Mouse (Mus musculus) neural tube, embryonic 15.5 days (tissue): ENCODE measurements around the gene Snd1. TPM values are rescaled to one million over a fixed set of nuclear protein-coding genes. Genes with fewer than 3 reads are reported as not detected.

Experiments
- ATAC-seq: fragments of 200-750 bp; cut with Nextera tagmentation; 2 replicates; pipeline ENCODE4 v1.8.0; 2017; ENCODE audit warnings: mild to moderate bottlenecking, moderate TSS enrichment, moderate library complexity; ENCODE audit not compliant: low FRiP score
- H3K27ac ChIP-seq: fragments of 300-500 bp; sonication (generic); replicated peaks from 2 replicates; pipeline ENCODE4 v1.5.1; 2015; ENCODE audit warnings: mild to moderate bottlenecking, inconsistent platforms
- H3K27me3 ChIP-seq: fragments of 300-500 bp; sonication (generic); replicated peaks from 2 replicates; pipeline ENCODE4 v1.6.1; 2015; ENCODE audit warnings: inconsistent platforms
- H3K36me3 ChIP-seq: fragments of 300-500 bp; sonication (generic); 2 replicates; pipeline ENCODE4 v1.6.1; 2015; ENCODE audit warnings: inconsistent platforms
- H3K4me1 ChIP-seq: fragments of 300-500 bp; sonication (generic); 2 replicates; pipeline ENCODE4 v1.6.1; 2015; ENCODE audit warnings: inconsistent platforms
- H3K4me2 ChIP-seq: fragments of 300-500 bp; sonication (generic); 2 replicates; pipeline ENCODE4 v1.6.1; 2015; ENCODE audit warnings: inconsistent platforms, mild to moderate bottlenecking, moderate library complexity
- H3K4me3 ChIP-seq: fragments of 300-500 bp; sonication (generic); replicated peaks from 2 replicates; pipeline ENCODE4 v1.5.1; 2015; ENCODE audit warnings: mild to moderate bottlenecking, inconsistent platforms
- H3K9ac ChIP-seq: fragments of 300-500 bp; sonication (generic); replicated peaks from 2 replicates; pipeline ENCODE4 v1.6.1; 2015; ENCODE audit warnings: mild to moderate bottlenecking, inconsistent platforms
- H3K9me3 ChIP-seq: fragments of 300-500 bp; sonication (generic); replicated peaks from 2 replicates; pipeline ENCODE4 v1.6.1; 2016; ENCODE audit warnings: inconsistent platforms
- WGBS: fragments of 180-500 bp; shearing (Covaris S2); methylation state at CpG from one replicate; pipeline ENCODE4 v1.1.7; 2015; ENCODE audit warnings: mixed read lengths; 5-methylcytosine and 5-hydroxymethylcytosine counted together
- polyA plus RNA-seq: library from polyadenylated mRNA; unstranded; fragments of >200 nt; fragmentation: Nextera tagmentation; extraction: Ambion mirVana; gene quantifications from 2 replicates; pipeline ENCODE4 v1.2.1, GENCODE M21; 2015

The Snd1 gene
- polyA plus RNA-seq, 1 experiment from 2014 or later = 71.1 TPM

GRCm38 (mm10) chr6:28550255-28551004 lies 75.5 kb downstream of the Snd1 start:
- 64% methylated on average over 7 of the region's 7 CpGs for WGBS

DNA sequence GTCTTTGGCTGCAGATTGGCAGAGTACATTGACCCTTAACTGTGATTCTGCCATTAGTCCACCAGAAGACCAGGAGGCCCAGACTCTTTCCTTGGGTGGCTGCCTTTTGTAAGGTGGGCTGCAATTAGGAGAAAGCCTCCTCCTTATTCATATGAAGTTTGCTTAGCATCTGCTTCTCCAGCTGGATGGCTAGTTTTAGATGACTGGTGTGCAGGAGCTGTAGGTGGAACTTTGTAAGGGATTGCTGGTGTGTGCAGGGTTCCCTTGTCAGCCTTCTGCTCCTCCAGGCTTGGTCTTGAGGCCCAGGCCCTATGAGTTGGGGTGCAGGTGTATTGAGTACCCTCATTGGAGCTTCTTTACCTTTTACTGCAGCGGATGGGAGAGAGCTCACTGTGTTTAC lies 79.5 kb downstream of the Snd1 start:
- WGBS = 93% methylated on average over 1 of the region's 1 CpGs
- ATAC-seq = no peak
- no peaks in the 10 kb centered on the region for H3K9me3 ChIP-seq

More at GRCm38 (mm10) chr6:28550255-28551004, 75.5 kb downstream of the Snd1 start:
- Histone ChIP-seq H3K27ac (no peak overlapping the region), H3K4me1 (peaks cover 16% of the 10 kb centered on the region), H3K9ac (no peak overlapping the region), H3K4me2 (no peak overlapping the region), H3K27me3 (no peaks in the 10 kb centered on the region), H3K36me3 (peaks cover 13% of the 10 kb centered on the region; the same call in 1 of the 2 replicates), H3K9me3 (no peaks in the 10 kb centered on the region), H3K4me3 (no peak overlapping the region)
- ATAC-seq = no peak

DNA sequence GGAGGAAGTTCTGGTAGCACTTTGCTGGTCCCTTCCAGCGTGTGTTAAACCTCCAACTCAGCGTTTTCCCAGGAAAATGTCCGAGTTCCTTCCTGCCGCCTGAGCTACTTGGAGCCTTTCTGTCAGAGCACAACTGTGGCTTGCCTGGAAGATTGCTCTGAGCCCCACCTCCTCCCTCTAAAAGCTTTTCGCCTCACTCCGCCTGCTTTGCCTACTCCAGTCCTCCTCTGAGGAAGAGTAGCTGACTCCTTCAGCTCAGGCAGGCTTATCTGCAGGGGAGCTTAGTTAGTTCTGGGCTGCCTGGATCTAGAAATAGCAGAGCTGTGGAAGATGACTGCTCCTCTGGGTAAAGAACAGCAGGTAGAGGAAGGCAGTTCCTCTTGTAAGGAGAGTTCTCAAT lies 80.1 kb downstream of the Snd1 start:
- no peaks in the 10 kb centered on the region for H3K36me3 ChIP-seq
- H3K27me3 ChIP-seq = no peaks in the 10 kb centered on the region
- peaks cover 26% of the 10 kb centered on the region for H3K4me1 ChIP-seq
- WGBS = 56% methylated on average over 6 of the region's 6 CpGs
- H3K4me3 ChIP-seq = no peak overlapping the region
- ATAC-seq = no peak
- no peaks in the 10 kb centered on the region for H3K9me3 ChIP-seq
- H3K27ac ChIP-seq = no peak overlapping the region
- H3K9ac ChIP-seq = no peak overlapping the region
- no peak overlapping the region for H3K4me2 ChIP-seq

More for the DNA sequence above, 79.5 kb downstream of the Snd1 start:
- Histone ChIP-seq H3K4me2 (no peak overlapping the region), H3K4me3 (no peak overlapping the region), H3K27me3 (no peaks in the 10 kb centered on the region), H3K4me1 (peaks cover 25% of the 10 kb centered on the region), H3K36me3 (no peaks in the 10 kb centered on the region), H3K27ac (no peak overlapping the region), H3K9ac (no peak overlapping the region)

DNA sequence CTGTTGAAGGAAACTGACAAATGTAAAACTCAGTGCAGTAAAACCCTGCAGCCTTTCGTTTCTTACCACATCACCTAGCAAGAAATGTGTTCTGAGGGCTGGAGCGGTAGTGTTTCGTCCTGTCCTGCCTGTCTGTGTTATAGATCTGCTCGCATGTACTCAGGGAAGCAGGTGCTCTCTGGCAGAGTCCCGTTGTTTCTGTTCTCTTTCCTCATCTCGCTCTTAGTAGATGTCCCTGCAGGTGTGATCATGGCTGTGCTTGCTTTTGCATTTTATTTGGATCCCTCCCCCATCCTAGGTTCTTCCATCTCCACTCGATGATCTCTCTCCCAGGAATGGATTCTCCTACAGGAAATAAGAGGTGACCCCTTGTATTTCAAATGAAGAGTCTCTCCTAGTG lies 80.5 kb downstream of the Snd1 start:
- ATAC-seq = no peak
- Histone ChIP-seq H3K9ac (no peak overlapping the region), H3K4me1 (peaks cover 28% of the 10 kb centered on the region), H3K36me3 (no peaks in the 10 kb centered on the region), H3K27me3 (no peaks in the 10 kb centered on the region), H3K4me2 (no peak overlapping the region), H3K9me3 (no peaks in the 10 kb centered on the region), H3K4me3 (no peak overlapping the region), H3K27ac (no peak overlapping the region)
- WGBS = 79% methylated on average over 7 of the region's 7 CpGs

DNA sequence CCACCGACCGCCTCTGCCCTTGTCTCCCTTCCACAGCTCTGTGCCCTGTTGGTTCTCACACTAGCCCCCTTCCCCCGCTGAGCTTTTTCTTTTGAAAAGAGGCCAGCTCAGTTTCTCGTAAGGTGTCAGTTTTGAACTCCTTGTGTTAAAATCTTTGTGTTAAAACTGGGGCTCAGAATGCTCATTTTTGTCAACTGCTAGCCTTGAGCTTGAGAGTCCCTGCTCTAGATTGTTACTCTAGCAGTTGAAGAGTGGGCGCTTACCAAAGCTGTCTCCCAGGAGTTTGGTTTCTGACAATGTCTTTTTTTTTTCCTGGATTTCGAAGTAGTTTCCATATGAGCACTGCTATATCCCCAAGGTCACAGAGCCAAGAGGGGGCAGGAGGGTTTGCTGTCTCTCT lies 82.8 kb downstream of the Snd1 start:
- no peak overlapping the region for H3K4me3 ChIP-seq
- ATAC-seq = no peak
- H3K4me1 ChIP-seq = peaks cover 33% of the 10 kb centered on the region
- no peaks in the 10 kb centered on the region for H3K36me3 ChIP-seq
- no peak overlapping the region for H3K27ac ChIP-seq
- no peaks in the 10 kb centered on the region for H3K9me3 ChIP-seq
- H3K27me3 ChIP-seq = no peaks in the 10 kb centered on the region
- H3K9ac ChIP-seq = no peak overlapping the region
- H3K4me2 ChIP-seq = no peak overlapping the region
- 49% methylated on average over 6 of the region's 6 CpGs for WGBS

DNA sequence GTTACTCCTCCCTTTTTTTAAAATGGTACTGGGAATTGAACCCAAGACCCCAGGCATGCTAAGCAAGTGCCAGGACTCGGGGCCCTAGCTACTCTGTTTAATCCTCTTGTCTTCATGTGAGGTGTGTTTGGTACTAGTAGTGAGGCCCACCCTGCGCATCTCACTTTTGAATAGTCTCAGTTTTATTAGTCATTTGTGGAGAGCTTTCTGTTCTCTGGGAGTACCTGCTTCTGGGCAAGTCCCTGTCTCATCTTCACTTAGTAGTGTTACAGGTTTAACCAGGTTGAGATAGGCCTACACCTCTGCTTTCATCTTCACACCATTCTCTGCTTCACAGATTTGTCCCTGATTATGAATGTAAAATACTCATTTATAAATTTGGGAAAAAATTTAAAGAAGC lies 84.5 kb downstream of the Snd1 start:
- Histone ChIP-seq H3K4me3 (no peak overlapping the region), H3K4me2 (no peak overlapping the region), H3K36me3 (no peaks in the 10 kb centered on the region), H3K27me3 (no peaks in the 10 kb centered on the region), H3K9me3 (no peaks in the 10 kb centered on the region), H3K27ac (no peak overlapping the region), H3K9ac (no peak overlapping the region), H3K4me1 (peaks cover 31% of the 10 kb centered on the region)
- ATAC-seq = no peak
- 97% methylated on average over 2 of the region's 2 CpGs for WGBS

DNA sequence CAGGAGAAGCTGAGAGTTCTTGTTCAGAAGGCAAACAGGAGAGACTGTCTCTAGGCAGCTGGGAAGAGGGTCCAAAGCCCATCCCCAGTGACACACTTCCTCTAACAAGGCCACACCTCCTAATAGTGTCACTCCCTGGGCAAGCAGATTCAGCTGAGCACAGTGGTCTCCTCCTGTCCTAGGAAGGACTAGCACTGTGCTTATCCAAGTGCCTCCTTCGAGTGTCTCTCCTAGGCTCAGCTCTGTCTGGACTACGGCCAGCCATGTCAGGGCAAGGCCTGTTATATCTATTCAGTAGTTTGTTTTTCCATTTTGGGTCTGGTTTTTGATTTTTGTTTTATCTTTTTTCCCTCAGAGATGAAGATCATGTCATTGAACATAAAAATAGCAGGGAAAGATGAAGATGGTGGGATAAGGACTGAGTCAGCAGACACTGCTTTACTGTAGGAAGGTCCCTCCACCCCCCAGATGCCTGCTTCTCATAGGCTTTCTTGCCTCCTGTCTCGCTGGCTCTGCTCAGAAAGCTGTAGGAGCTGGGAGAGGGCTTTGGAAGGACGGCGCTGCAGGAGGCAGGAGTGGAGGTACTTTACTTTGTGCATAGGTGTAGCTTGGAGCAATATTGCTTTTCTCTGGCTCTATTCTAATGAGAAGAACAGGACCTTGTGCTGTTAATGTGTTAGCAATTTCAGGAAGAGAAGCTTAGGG lies 86.5 kb downstream of the Snd1 start:
- no peak overlapping the region for H3K4me3 ChIP-seq
- no peak overlapping the region for H3K4me2 ChIP-seq
- 82% methylated on average over 5 of the region's 5 CpGs for WGBS
- peaks cover 20% of the 10 kb centered on the region for H3K4me1 ChIP-seq
- ATAC-seq = no peak
- no peaks in the 10 kb centered on the region for H3K36me3 ChIP-seq
- H3K27me3 ChIP-seq = no peaks in the 10 kb centered on the region
- no peak overlapping the region for H3K27ac ChIP-seq
- H3K9me3 ChIP-seq = no peaks in the 10 kb centered on the region
- H3K9ac ChIP-seq = no peak overlapping the region

DNA sequence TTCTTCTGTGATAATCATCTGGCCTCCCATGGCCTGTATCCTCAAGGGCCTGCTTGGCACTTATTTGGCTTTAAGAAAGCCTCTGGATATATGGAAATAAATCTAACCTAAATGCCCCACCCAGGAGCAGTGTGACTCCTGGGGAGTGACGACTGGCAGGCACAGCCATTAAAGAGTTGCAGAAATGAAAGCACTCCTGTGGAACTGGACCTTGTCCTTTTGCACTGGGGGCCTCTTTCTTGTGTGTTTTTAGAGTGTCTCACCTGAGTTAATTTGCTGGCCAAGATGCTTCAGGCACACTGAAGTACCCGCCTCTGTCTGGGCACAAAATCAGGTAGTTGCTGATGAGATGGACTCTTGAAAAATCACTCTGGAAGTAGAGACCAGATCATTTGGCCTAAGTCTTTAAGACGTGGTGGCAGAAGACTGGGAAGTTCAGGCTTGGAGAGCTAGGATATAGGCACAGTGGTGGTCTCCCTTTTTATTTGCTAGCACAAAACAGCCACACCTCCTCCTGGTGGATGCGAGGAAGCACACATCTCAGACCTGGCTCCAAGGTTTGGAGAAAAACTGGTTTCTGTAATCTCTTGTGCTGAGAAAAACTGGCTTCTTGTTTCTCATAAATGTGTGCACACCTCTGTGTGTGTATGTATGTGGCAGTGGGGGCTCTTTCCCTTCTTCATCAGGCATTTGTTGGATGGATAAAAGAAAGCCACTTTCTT lies 87.5 kb downstream of the Snd1 start:
- no peaks in the 10 kb centered on the region for H3K27me3 ChIP-seq
- H3K36me3 ChIP-seq = no peaks in the 10 kb centered on the region
- WGBS = 58% methylated on average over 4 of the region's 4 CpGs
- no peak overlapping the region for H3K27ac ChIP-seq
- H3K4me3 ChIP-seq = no peak overlapping the region
- peaks cover 16% of the 10 kb centered on the region for H3K4me1 ChIP-seq
- no peak overlapping the region for H3K9ac ChIP-seq
- H3K9me3 ChIP-seq = no peaks in the 10 kb centered on the region
- no peak for ATAC-seq
- H3K4me2 ChIP-seq = no peak overlapping the region

DNA sequence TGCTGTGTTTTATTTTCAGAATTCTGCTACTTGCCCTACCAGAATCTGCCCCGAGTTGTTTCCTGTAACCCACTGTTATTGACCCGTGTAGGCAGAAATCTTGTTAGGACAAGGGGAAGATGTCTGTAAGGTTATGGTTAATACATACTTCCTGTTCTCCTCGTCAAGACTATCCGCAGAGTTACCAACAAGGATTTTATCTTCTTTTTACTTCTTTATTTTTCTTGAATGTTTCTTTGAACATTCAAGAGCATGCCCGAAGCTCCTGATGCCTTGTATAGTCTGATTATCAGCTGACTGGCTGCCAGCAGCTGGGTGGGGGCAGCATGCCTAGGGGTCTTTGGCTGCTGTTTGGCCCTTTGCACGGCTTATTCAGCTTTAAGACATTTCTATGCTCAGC lies 93.0 kb downstream of the Snd1 start:
- WGBS = 79% methylated on average over 6 of the region's 6 CpGs
- Histone ChIP-seq H3K36me3 (no peaks in the 10 kb centered on the region), H3K27me3 (no peaks in the 10 kb centered on the region), H3K27ac (no peak overlapping the region), H3K9ac (no peak overlapping the region), H3K9me3 (no peaks in the 10 kb centered on the region), H3K4me3 (no peak overlapping the region), H3K4me1 (peaks cover 12% of the 10 kb centered on the region), H3K4me2 (no peak overlapping the region)
- no peak for ATAC-seq

GRCm38 (mm10) chr6:28571946-28572345 lies 97.0 kb downstream of the Snd1 start:
- Histone ChIP-seq H3K4me1 (peaks cover 30% of the 10 kb centered on the region), H3K9me3 (no peaks in the 10 kb centered on the region), H3K27me3 (no peaks in the 10 kb centered on the region), H3K27ac (no peak overlapping the region), H3K36me3 (no peaks in the 10 kb centered on the region), H3K9ac (no peak overlapping the region), H3K4me2 (no peak overlapping the region), H3K4me3 (no peak overlapping the region)
- WGBS = 83% methylated on average over 2 of the region's 2 CpGs
- ATAC-seq = no peak

DNA sequence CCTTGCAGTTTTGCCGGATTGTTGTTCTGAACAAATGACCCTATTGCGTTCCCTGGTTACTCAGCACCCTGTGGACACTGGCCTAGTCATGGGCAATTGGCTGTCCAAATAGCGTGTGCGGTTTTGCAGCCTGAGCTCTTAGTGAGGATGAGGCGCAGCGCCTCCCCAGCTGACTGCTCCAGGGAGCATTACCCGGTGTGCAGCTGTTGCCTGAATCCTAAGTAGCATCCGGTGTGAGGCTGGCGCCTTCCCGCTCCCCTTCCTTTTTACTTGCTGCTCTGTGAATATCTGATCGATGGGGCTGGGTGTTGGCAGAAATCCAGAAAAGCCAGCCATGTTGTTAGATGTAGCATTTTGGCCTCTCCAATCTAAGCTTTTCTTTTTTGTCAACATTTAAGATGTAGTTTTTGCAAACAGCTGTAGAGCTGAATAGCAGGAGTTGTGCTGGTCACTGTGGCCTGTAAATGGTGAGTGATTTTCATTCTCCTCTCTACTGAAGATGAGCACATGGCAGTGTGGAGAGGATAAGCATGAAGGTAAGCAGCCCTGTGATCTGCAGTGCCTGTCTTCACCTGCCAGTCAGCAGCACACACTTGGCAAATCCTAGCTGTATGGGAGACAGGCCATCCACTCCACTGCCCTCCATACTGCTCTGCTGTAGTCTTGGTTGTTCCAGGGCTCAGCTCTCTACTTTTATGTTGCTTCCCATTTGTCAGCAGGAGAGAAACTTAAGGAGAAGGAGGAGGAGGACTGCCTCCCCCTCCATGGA lies 98.2 kb downstream of the Snd1 start:
- no peak overlapping the region for H3K4me3 ChIP-seq
- peak overlapping the region; percentile 74 for H3K27ac ChIP-seq
- no peaks in the 10 kb centered on the region for H3K27me3 ChIP-seq
- no peaks in the 10 kb centered on the region for H3K36me3 ChIP-seq
- peaks cover 30% of the 10 kb centered on the region for H3K4me1 ChIP-seq
- 10% methylated on average over 11 of the region's 11 CpGs for WGBS
- 0 out of 2 replicates have a peak overlapping the region, but pooled peaks have one; percentile 14 for H3K4me2 ChIP-seq
- H3K9me3 ChIP-seq = no peaks in the 10 kb centered on the region
- H3K9ac ChIP-seq = no peak overlapping the region
- ATAC-seq = peak; percentile 91
